Mouse (Mus musculus) G1E (cell line): ENCODE data around the gene Hddc3. TPM values are rescaled to one million over a fixed set of nuclear protein-coding genes. Genes with fewer than 3 reads are reported as not detected.

ENCODE experiments used
- ATAC-seq: 2 replicates; pipeline ENCODE4 v1.8.0; 2016; ENCODE audit warnings: mild to moderate bottlenecking; ENCODE audit not compliant: insufficient number of reproducible peaks, poor library complexity, low FRiP score, severe bottlenecking; ENCODE audit errors: extremely low read depth
- DNase-seq: peaks from one replicate; pipeline ENCODE4 v3.0.0; 2012; ENCODE audit warnings: low spot score
- H3K27me3 ChIP-seq: 2 replicates; pipeline ENCODE4 v1.6.1; 2012; ENCODE audit warnings: mild to moderate bottlenecking, low read length, inconsistent platforms; ENCODE audit not compliant: insufficient read depth
- H3K36me3 ChIP-seq: replicated peaks from 2 replicates; pipeline ENCODE3; 2012; ENCODE audit warnings: mild to moderate bottlenecking, inconsistent platforms
- H3K4me1 ChIP-seq: 2 replicates; pipeline ENCODE4 v1.6.1; 2012; ENCODE audit warnings: low read depth, low read length, inconsistent platforms, mixed read lengths; ENCODE audit not compliant: insufficient read depth
- H3K4me3 ChIP-seq: 2 replicates; pipeline ENCODE4 v1.5.1; 2012; ENCODE audit warnings: low read depth, mild to moderate bottlenecking, inconsistent platforms, low read length, moderate library complexity, mixed read lengths
- H3K9me3 ChIP-seq: replicated peaks from 2 replicates; pipeline ENCODE4 v1.6.1; 2012; ENCODE audit warnings: inconsistent platforms
- CTCF ChIP-seq: IDR thresholded peaks from 2 replicates; pipeline ENCODE4 v1.5.1; 2012; ENCODE audit warnings: low read depth, low read length, inconsistent platforms, mixed read lengths
- GATA1 ChIP-seq: IDR thresholded peaks from 2 replicates; pipeline ENCODE4 v1.6.1; 2012; ENCODE audit warnings: borderline replicate concordance, low read length, inconsistent platforms, mixed read lengths
- GATA2 ChIP-seq: IDR thresholded peaks from 2 replicates; pipeline ENCODE4 v1.6.1; 2012; ENCODE audit warnings: low read depth, low read length, inconsistent platforms, borderline replicate concordance
- POLR2AphosphoS5 ChIP-seq: IDR thresholded peaks from 2 replicates; pipeline ENCODE4 v1.6.1; 2012; ENCODE audit warnings: low read depth, low read length, inconsistent platforms; ENCODE audit not compliant: insufficient replicate concordance
- TAL1 ChIP-seq: conservative IDR thresholded peaks from 2 replicates; pipeline ENCODE4 v1.6.1; 2012; ENCODE audit warnings: low read depth, low read length, inconsistent platforms, mixed read lengths
- polyA plus RNA-seq: library from polyadenylated mRNA; stranded (reverse); fragments of >175 nt; gene quantifications from 2 replicates; pipeline ENCODE4 v1.2.3, GENCODE M21; 2012
- total RNA-seq, 2 experiments: library from RNA; stranded (forward) in 1 of 2; stranded (reverse) in 1 of 2; fragments of 200-1000 nt in 1 of 2; fragments of >200 nt in 1 of 2; fragmentation: Nextera tagmentation in 1 of 2; gene quantifications; 2 replicates each; pipeline ENCODE4 v1.2.3; 2014 to 2017

The Hddc3 gene
- total and polyA plus RNA-seq, 3 experiments = 55.0 to 124 (median 64.8) TPM

DNA sequence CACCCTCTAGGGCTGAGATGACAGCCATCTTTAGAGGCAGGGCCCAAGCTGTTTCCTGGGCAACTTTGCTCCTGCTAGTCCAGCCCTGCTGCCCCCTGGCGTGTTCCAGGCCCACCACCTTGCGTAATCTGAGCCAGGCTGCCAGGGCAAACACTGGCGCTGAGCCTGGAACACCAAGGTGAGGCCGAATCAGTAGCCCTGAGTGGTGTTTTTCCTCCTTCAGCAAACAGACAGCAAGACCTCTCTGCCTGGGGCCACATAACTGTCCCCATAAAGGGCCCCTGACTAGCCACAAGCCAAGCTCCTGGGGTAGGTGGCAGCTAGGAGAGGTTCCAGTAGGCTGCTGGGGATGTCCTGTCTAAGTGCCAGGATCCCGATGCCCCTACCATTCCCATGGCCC lies 57.2 kb downstream of the Hddc3 start:
- ATAC-seq (no peak), DNase-seq (no peak)
- no peak overlapping the region; the same call in 1 of the 2 replicates for H3K4me3 ChIP-seq
- H3K27me3 ChIP-seq = peaks cover 7% of the 10 kb centered on the region; the same call in 1 of the 2 replicates
- H3K4me1 ChIP-seq = peaks cover 68% of the 10 kb centered on the region
- no peaks in the 10 kb centered on the region for H3K9me3 ChIP-seq
- TF ChIP-seq TAL1 (no peak), GATA2 (no peak), CTCF (no peak), POLR2AphosphoS5 (no peak), GATA1 (no peak)
- H3K36me3 ChIP-seq = peaks cover 48% of the 10 kb centered on the region

Other genes with a start within 250 kb of the Hddc3 start
- 58.5 and 87.5 TPM in 2 replicates for gene Idh2, start 227.7 kb upstream of the Hddc3 start, total RNA-seq (2014; fragmentation: Nextera tagmentation)
- 98.7 and 106 TPM in 2 replicates for gene Idh2, start 227.7 kb upstream of the Hddc3 start, total RNA-seq (2017)
- gene Idh2, start 227.7 kb upstream of the Hddc3 start, polyA plus RNA-seq = 90.0 and 114 TPM in 2 replicates
- 35.6 and 69.0 TPM in 2 replicates for gene Sema4b, start 156.3 kb upstream of the Hddc3 start, total RNA-seq (2014; fragmentation: Nextera tagmentation)
- 21.7 and 23.9 TPM in 2 replicates for gene Sema4b, start 156.3 kb upstream of the Hddc3 start, total RNA-seq (2017)
- 19.0 and 26.5 TPM in 2 replicates for gene Sema4b, start 156.3 kb upstream of the Hddc3 start, polyA plus RNA-seq
- gene Cib1, start 110.3 kb upstream of the Hddc3 start, total RNA-seq (2014; fragmentation: Nextera tagmentation) = 35.2 and 44.2 TPM in 2 replicates
- gene Cib1, start 110.3 kb upstream of the Hddc3 start, total RNA-seq (2017) = 82.9 and 124 TPM in 2 replicates
- 43.6 and 49.6 TPM in 2 replicates for gene Cib1, start 110.3 kb upstream of the Hddc3 start, polyA plus RNA-seq
- 10.2 and 14.1 TPM in 2 replicates for gene Gdpgp1, start 110.2 kb upstream of the Hddc3 start, total RNA-seq (2014; fragmentation: Nextera tagmentation)
- gene Gdpgp1, start 110.2 kb upstream of the Hddc3 start, total RNA-seq (2017) = 5.9 and 6.2 TPM in 2 replicates
- 3.7 and 3.8 TPM in 2 replicates for gene Gdpgp1, start 110.2 kb upstream of the Hddc3 start, polyA plus RNA-seq
- 1.5 and 3.7 TPM in 2 replicates for gene Ttll13, start 96.7 kb upstream of the Hddc3 start, total RNA-seq (2014; fragmentation: Nextera tagmentation)
- 0.35 and 3.3 TPM in 2 replicates for gene Ttll13, start 96.7 kb upstream of the Hddc3 start, total RNA-seq (2017)
- 0.13 and 0.26 TPM in 2 replicates for gene Ttll13, start 96.7 kb upstream of the Hddc3 start, polyA plus RNA-seq
- gene Ngrn, start 81.9 kb upstream of the Hddc3 start, total RNA-seq (2014; fragmentation: Nextera tagmentation) = 40.6 and 61.3 TPM in 2 replicates
- 76.2 and 82.7 TPM in 2 replicates for gene Ngrn, start 81.9 kb upstream of the Hddc3 start, total RNA-seq (2017)
- gene Ngrn, start 81.9 kb upstream of the Hddc3 start, polyA plus RNA-seq = 41.9 and 43.6 TPM in 2 replicates
- gene Vps33b, start 73.5 kb upstream of the Hddc3 start, total RNA-seq (2014; fragmentation: Nextera tagmentation) = 50.7 and 77.5 TPM in 2 replicates
- gene Vps33b, start 73.5 kb upstream of the Hddc3 start, total RNA-seq (2017) = 29.7 and 33.2 TPM in 2 replicates
- gene Vps33b, start 73.5 kb upstream of the Hddc3 start, polyA plus RNA-seq = 4.1 and 4.3 TPM in 2 replicates
- gene Prc1, start 48.7 kb upstream of the Hddc3 start, total RNA-seq (2014; fragmentation: Nextera tagmentation) = 188 and 229 TPM in 2 replicates
- 158 and 161 TPM in 2 replicates for gene Prc1, start 48.7 kb upstream of the Hddc3 start, total RNA-seq (2017)
- 13.4 and 14.6 TPM in 2 replicates for gene Prc1, start 48.7 kb upstream of the Hddc3 start, polyA plus RNA-seq
- 22.7 and 25.8 TPM in 2 replicates for gene Rccd1, start 18.6 kb upstream of the Hddc3 start, total RNA-seq (2014; fragmentation: Nextera tagmentation)
- gene Rccd1, start 18.6 kb upstream of the Hddc3 start, total RNA-seq (2017) = 27.8 and 28.7 TPM in 2 replicates
- gene Rccd1, start 18.6 kb upstream of the Hddc3 start, polyA plus RNA-seq = 12.5 and 14.3 TPM in 2 replicates
- 14.9 and 19.9 TPM in 2 replicates for gene Unc45a, start 2.1 kb upstream of the Hddc3 start, total RNA-seq (2014; fragmentation: Nextera tagmentation)
- gene Unc45a, start 2.1 kb upstream of the Hddc3 start, total RNA-seq (2017) = 24.1 and 27.1 TPM in 2 replicates
- 37.4 and 39.0 TPM in 2 replicates for gene Unc45a, start 2.1 kb upstream of the Hddc3 start, polyA plus RNA-seq
- 58.7 and 63.1 TPM in 2 replicates for gene Man2a2, start 28.3 kb downstream of the Hddc3 start, total RNA-seq (2014; fragmentation: Nextera tagmentation)
- gene Man2a2, start 28.3 kb downstream of the Hddc3 start, total RNA-seq (2017) = 49.3 and 57.3 TPM in 2 replicates
- 31.7 and 37.0 TPM in 2 replicates for gene Man2a2, start 28.3 kb downstream of the Hddc3 start, polyA plus RNA-seq
- 1.5 and 2.7 TPM in 2 replicates for gene Fes, start 44.8 kb downstream of the Hddc3 start, total RNA-seq (2014; fragmentation: Nextera tagmentation)
- gene Fes, start 44.8 kb downstream of the Hddc3 start, total RNA-seq (2017) = 5.4 TPM in 2 replicates
- 3.4 and 4.9 TPM in 2 replicates for gene Fes, start 44.8 kb downstream of the Hddc3 start, polyA plus RNA-seq
- 25.1 and 26.0 TPM in 2 replicates for gene Furin, start 62.3 kb downstream of the Hddc3 start, total RNA-seq (2014; fragmentation: Nextera tagmentation)
- gene Furin, start 62.3 kb downstream of the Hddc3 start, total RNA-seq (2017) = 16.2 and 21.3 TPM in 2 replicates
- gene Furin, start 62.3 kb downstream of the Hddc3 start, polyA plus RNA-seq = 30.4 and 33.0 TPM in 2 replicates
- gene Blm, start 192.0 kb downstream of the Hddc3 start, total RNA-seq (2014; fragmentation: Nextera tagmentation) = 198 and 220 TPM in 2 replicates
- gene Blm, start 192.0 kb downstream of the Hddc3 start, total RNA-seq (2017) = 76.4 and 89.2 TPM in 2 replicates
- 81.8 and 96.9 TPM in 2 replicates for gene Blm, start 192.0 kb downstream of the Hddc3 start, polyA plus RNA-seq